Mouse (Mus musculus): ENCODE results near the gene Mdk.

- TF ChIP-seq CTCF (IDR thresholded peaks at IDR 0.05; ENCODE audit: borderline replicate concordance, extremely low read depth, insufficient read depth, insufficient read length) (peak; percentile 90), POLR2A (IDR thresholded peaks at IDR 0.05; ENCODE audit: borderline replicate concordance, extremely low read depth, insufficient read depth, insufficient read length, poor library complexity, severe bottlenecking) (peak; percentile 93)
These were observed 31.4 kb upstream of the Mdk start for GRCm38 (mm10) chr2:91963443-91963932.
